Mouse (Mus musculus) stomach, embryonic 14.5 days (tissue): Measurements from ENCODE around the gene Wdr48. TPM values are rescaled to one million over a fixed set of nuclear protein-coding genes. Genes with fewer than 3 reads are reported as not detected.

Experiments
- ATAC-seq: fragments of 200-750 bp; cut with Nextera tagmentation; 2 replicates; pipeline ENCODE4 v1.8.0; 2017; ENCODE audit warnings: low read depth, moderate TSS enrichment; ENCODE audit not compliant: insufficient number of reproducible peaks, insufficient read depth, low FRiP score
- H3K27ac ChIP-seq: fragments of 300-500 bp; sonication (generic); 2 replicates; pipeline ENCODE4 v1.5.1; 2014; ENCODE audit warnings: mild to moderate bottlenecking, low read length, moderate library complexity, mixed read lengths
- H3K27me3 ChIP-seq: fragments of 300-500 bp; sonication (generic); 2 replicates; pipeline ENCODE4 v1.6.1; 2014; ENCODE audit warnings: low read length, control low read depth, mixed read lengths; ENCODE audit not compliant: control insufficient read depth, insufficient read depth
- H3K36me3 ChIP-seq: fragments of 300-500 bp; sonication (generic); 2 replicates; pipeline ENCODE4 v1.6.1; 2014; ENCODE audit warnings: mild to moderate bottlenecking, control low read depth, low read length, moderate library complexity, mixed read lengths; ENCODE audit not compliant: control insufficient read depth, insufficient read depth
- H3K4me1 ChIP-seq: fragments of 300-500 bp; sonication (generic); 2 replicates; pipeline ENCODE4 v1.6.1; 2014; ENCODE audit warnings: low read length, control low read depth, mixed read lengths; ENCODE audit not compliant: control insufficient read depth, insufficient read depth
- H3K4me2 ChIP-seq: fragments of 300-500 bp; sonication (generic); replicated peaks from 2 replicates; pipeline ENCODE4 v1.6.1; 2014; ENCODE audit warnings: low read depth, low read length, control low read depth
- H3K4me3 ChIP-seq: fragments of 300-500 bp; sonication (generic); 2 replicates; pipeline ENCODE4 v1.5.1; 2014; ENCODE audit warnings: low read depth, low read length, control low read depth
- H3K9ac ChIP-seq: fragments of 300-500 bp; sonication (generic); replicated peaks from 2 replicates; pipeline ENCODE4 v1.6.1; 2014; ENCODE audit warnings: low read depth, mild to moderate bottlenecking, control low read depth, low read length, moderate library complexity, mixed read lengths
- H3K9me3 ChIP-seq: fragments of 300-500 bp; sonication (generic); 2 replicates; pipeline ENCODE4 v1.6.1; 2016; ENCODE audit warnings: low read depth, low read length, control low read depth; ENCODE audit not compliant: control insufficient read depth
- WGBS: fragments of 180-500 bp; shearing (Covaris S2); extraction: QIAGEN DNeasy Blood & Tissue Kit; methylation state at CpG from one replicate; pipeline ENCODE4 v1.1.7; 2014; 5-methylcytosine and 5-hydroxymethylcytosine counted together
- polyA plus RNA-seq: library from polyadenylated mRNA; unstranded; fragments of >200 nt; fragmentation: Nextera tagmentation; extraction: Ambion mirVana; gene quantifications from 2 replicates; pipeline ENCODE4 v1.2.1, GENCODE M21; 2014

Wdr48 gene
- polyA plus RNA-seq, 1 experiment from 2014 or later: 57.9 TPM

- no peak overlapping the region for H3K27ac ChIP-seq
- WGBS: 28% methylated on average over 3 of the region's 3 CpGs
- H3K4me3 ChIP-seq: no peak overlapping the region
- no peaks in the 10 kb centered on the region for H3K27me3 ChIP-seq
- no peak overlapping the region for H3K9ac ChIP-seq
- no peaks in the 10 kb centered on the region for H3K36me3 ChIP-seq
- no peak for ATAC-seq
- H3K4me1 ChIP-seq: peaks cover 7% of the 10 kb centered on the region
- H3K9me3 ChIP-seq: no peaks in the 10 kb centered on the region
- H3K4me2 ChIP-seq: no peak overlapping the region
Observed at GRCm38 (mm10) chr9:119948804-119949203, 54.1 kb downstream of the Wdr48 start.

GRCm38 (mm10) chr9:119950434-119950833 is 55.8 kb downstream of the Wdr48 start:
- Histone ChIP-seq H3K27me3 (no peaks in the 10 kb centered on the region), H3K4me1 (peaks cover 7% of the 10 kb centered on the region), H3K36me3 (no peaks in the 10 kb centered on the region), H3K4me3 (no peak overlapping the region), H3K9me3 (no peaks in the 10 kb centered on the region), H3K27ac (no peak overlapping the region), H3K4me2 (no peak overlapping the region), H3K9ac (no peak overlapping the region)
- ATAC-seq: peak; percentile 63; the same call in 1 of the 2 replicates
- WGBS: 28% methylated on average over 6 of the region's 6 CpGs

GRCm38 (mm10) chr9:119951388-119951787 is 56.7 kb downstream of the Wdr48 start:
- no peak overlapping the region for H3K4me2 ChIP-seq
- WGBS: 84% methylated on average over 9 of the region's 9 CpGs
- H3K27me3 ChIP-seq: no peaks in the 10 kb centered on the region
- ATAC-seq: no peak
- H3K9me3 ChIP-seq: no peaks in the 10 kb centered on the region
- no peak overlapping the region for H3K9ac ChIP-seq
- H3K4me3 ChIP-seq: no peak overlapping the region
- H3K36me3 ChIP-seq: no peaks in the 10 kb centered on the region
- peaks cover 7% of the 10 kb centered on the region for H3K4me1 ChIP-seq
- H3K27ac ChIP-seq: no peak overlapping the region

- H3K27me3 ChIP-seq: no peaks in the 10 kb centered on the region
- WGBS: 76% methylated on average over 9 of the region's 9 CpGs
- H3K4me1 ChIP-seq: 0 out of 2 replicates have a peak, but pooled peaks cover 6% of the 10 kb centered on the region
- no peak overlapping the region for H3K9ac ChIP-seq
- ATAC-seq: no peak
- H3K36me3 ChIP-seq: no peaks in the 10 kb centered on the region
- no peaks in the 10 kb centered on the region for H3K9me3 ChIP-seq
- H3K4me3 ChIP-seq: no peak overlapping the region
- H3K27ac ChIP-seq: no peak overlapping the region
- H3K4me2 ChIP-seq: no peak overlapping the region
Observed at GRCm38 (mm10) chr9:119958835-119959234, 64.2 kb downstream of the Wdr48 start.

GRCm38 (mm10) chr9:119962216-119962615 is 67.5 kb downstream of the Wdr48 start:
- Histone ChIP-seq H3K27ac (no peak overlapping the region), H3K4me3 (no peak overlapping the region), H3K36me3 (no peaks in the 10 kb centered on the region), H3K9ac (no peak overlapping the region), H3K9me3 (no peaks in the 10 kb centered on the region), H3K27me3 (no peaks in the 10 kb centered on the region), H3K4me2 (no peak overlapping the region), H3K4me1 (0 out of 2 replicates have a peak, but pooled peaks cover 6% of the 10 kb centered on the region)
- 64% methylated on average over 4 of the region's 4 CpGs for WGBS
- no peak for ATAC-seq

GRCm38 (mm10) chr9:119962987-119963667 is 68.4 kb downstream of the Wdr48 start:
- 17% methylated on average over 21 of the region's 21 CpGs for WGBS
- Histone ChIP-seq H3K4me3 (no peak overlapping the region), H3K9ac (no peak overlapping the region), H3K27me3 (no peaks in the 10 kb centered on the region), H3K36me3 (no peaks in the 10 kb centered on the region), H3K27ac (no peak overlapping the region), H3K9me3 (no peaks in the 10 kb centered on the region), H3K4me2 (no peak overlapping the region; the same call in 1 of the 2 replicates), H3K4me1 (0 out of 2 replicates have a peak, but pooled peaks cover 6% of the 10 kb centered on the region)
- peak; percentile 60; the same call in 1 of the 2 replicates for ATAC-seq

GRCm38 (mm10) chr9:119964206-119964605 is 69.5 kb downstream of the Wdr48 start:
- Histone ChIP-seq H3K4me2 (no peak overlapping the region), H3K27me3 (no peaks in the 10 kb centered on the region), H3K36me3 (no peaks in the 10 kb centered on the region), H3K4me3 (no peak overlapping the region), H3K27ac (no peak overlapping the region), H3K9me3 (no peaks in the 10 kb centered on the region), H3K9ac (no peak overlapping the region), H3K4me1 (0 out of 2 replicates have a peak, but pooled peaks cover 6% of the 10 kb centered on the region)
- no peak for ATAC-seq
- 66% methylated on average over 3 of the region's 3 CpGs for WGBS

GRCm38 (mm10) chr9:119965186-119965585 is 70.5 kb downstream of the Wdr48 start:
- Histone ChIP-seq H3K4me3 (no peak overlapping the region), H3K27me3 (no peaks in the 10 kb centered on the region), H3K4me2 (no peak overlapping the region), H3K9ac (no peak overlapping the region), H3K36me3 (no peaks in the 10 kb centered on the region), H3K4me1 (0 out of 2 replicates have a peak, but pooled peaks cover 6% of the 10 kb centered on the region), H3K9me3 (no peaks in the 10 kb centered on the region), H3K27ac (no peak overlapping the region)
- ATAC-seq: no peak
- WGBS: 71% methylated on average over 3 of the region's 3 CpGs
